Mouse (Mus musculus): ENCODE data around the gene Trpm3.

Trpm3 gene

GRCm38 (mm10) chr19:22739240-22739639, 600.4 kb downstream of the Trpm3 start:
- no peak for DNase-seq (ENCODE audit: low read depth, low spot score)

GRCm38 (mm10) chr19:22753311-22753809, 614.5 kb downstream of the Trpm3 start:
- no peak for DNase-seq (ENCODE audit: low read depth, low spot score)

GRCm38 (mm10) chr19:22754071-22754470, 615.2 kb downstream of the Trpm3 start:
- no peak for DNase-seq (ENCODE audit: low read depth, low spot score)

- DNase-seq (ENCODE audit: low read depth, low spot score), result no peak
Observed at GRCm38 (mm10) chr19:22754498-22754897, 615.7 kb downstream of the Trpm3 start.

GRCm38 (mm10) chr19:22758496-22758895, 619.6 kb downstream of the Trpm3 start:
- no peak for DNase-seq (ENCODE audit: low read depth, low spot score)

- no peak for DNase-seq (ENCODE audit: low read depth, low spot score)
Observed at GRCm38 (mm10) chr19:22768242-22768641, 629.4 kb downstream of the Trpm3 start.

- no peak for DNase-seq (ENCODE audit: low read depth, low spot score)
Observed at GRCm38 (mm10) chr19:22775191-22775695, 636.4 kb downstream of the Trpm3 start.

- no peak for DNase-seq (ENCODE audit: low read depth, low spot score)
Observed at GRCm38 (mm10) chr19:22780192-22780843, 641.5 kb downstream of the Trpm3 start.

- DNase-seq (ENCODE audit: low read depth, low spot score), result no peak
Observed at GRCm38 (mm10) chr19:22781579-22781978, 642.7 kb downstream of the Trpm3 start.

GRCm38 (mm10) chr19:22783745-22784144, 644.9 kb downstream of the Trpm3 start:
- no peak for DNase-seq (ENCODE audit: low read depth, low spot score)

GRCm38 (mm10) chr19:22789753-22790152, 650.9 kb downstream of the Trpm3 start:
- DNase-seq (ENCODE audit: low read depth, low spot score), result no peak

GRCm38 (mm10) chr19:22796996-22797395, 658.1 kb downstream of the Trpm3 start:
- DNase-seq (ENCODE audit: low read depth, low spot score), result no peak

GRCm38 (mm10) chr19:22800471-22800870, 661.6 kb downstream of the Trpm3 start:
- DNase-seq (ENCODE audit: low read depth, low spot score), result no peak

- no peak for DNase-seq (ENCODE audit: low read depth, low spot score)
Observed at GRCm38 (mm10) chr19:22803396-22803795, 664.5 kb downstream of the Trpm3 start.

GRCm38 (mm10) chr19:22804311-22804710, 665.5 kb downstream of the Trpm3 start:
- DNase-seq (ENCODE audit: low read depth, low spot score), result no peak

GRCm38 (mm10) chr19:22810247-22810646, 671.4 kb downstream of the Trpm3 start:
- no peak for DNase-seq (ENCODE audit: low read depth, low spot score)

GRCm38 (mm10) chr19:22821741-22822140, 682.9 kb downstream of the Trpm3 start:
- DNase-seq (ENCODE audit: low read depth, low spot score), result no peak

GRCm38 (mm10) chr19:22823491-22823981, 684.7 kb downstream of the Trpm3 start:
- DNase-seq (ENCODE audit: low read depth, low spot score), result peak; percentile 95

GRCm38 (mm10) chr19:22825812-22826211, 687.0 kb downstream of the Trpm3 start:
- DNase-seq (ENCODE audit: low read depth, low spot score), result no peak

GRCm38 (mm10) chr19:22828198-22828742, 689.4 kb downstream of the Trpm3 start:
- no peak for DNase-seq (ENCODE audit: low read depth, low spot score)

- no peak for DNase-seq (ENCODE audit: low read depth, low spot score)
Observed at GRCm38 (mm10) chr19:22841081-22842040, 702.5 kb downstream of the Trpm3 start.

- DNase-seq (ENCODE audit: low read depth, low spot score), result no peak
Observed at GRCm38 (mm10) chr19:22842697-22843096, 703.9 kb downstream of the Trpm3 start.
